Mouse (Mus musculus) adrenal gland, postnatal 14 days (tissue): ENCODE data around the gene Nup62. TPM values are rescaled to one million over a fixed set of nuclear protein-coding genes. Genes with fewer than 3 reads are reported as not detected.
A peak's percentile ranks its signal among the peaks of the same experiment; 100 is the strongest.
"Not testable (repeated sequence)": the region's sequence is repeated elsewhere in the genome, so short reads cannot be mapped to it uniquely, and the experiment has no call there.

Experiments used
- DNase-seq: peaks from one replicate; pipeline ENCODE4 v3.0.0; 2021; ENCODE audit warnings: mixed read lengths
- microRNA-seq, 2 experiments: library from miRNA; unstranded; fragments of <30 nt; microRNA quantifications; one replicate each; pipeline ENCODE4 v1.2.0; 2021
- total RNA-seq: library from RNA; stranded (reverse); gene quantifications from 2 replicates; pipeline ENCODE4 v1.2.3, GENCODE M21; 2021

Gene Nup62
- total RNA-seq, 1 experiment from 2014 or later = 45.7 TPM

- no peak for DNase-seq
Observed at GRCm38 (mm10) chr7:44863982-44864494, 48.1 kb downstream of the Nup62 start.

GRCm38 (mm10) chr7:44864595-44865542 is 49.0 kb downstream of the Nup62 start:
- DNase-seq = no peak

GRCm38 (mm10) chr7:44866276-44867009 is 50.6 kb downstream of the Nup62 start:
- peak; percentile 91 for DNase-seq

- DNase-seq = no peak
Observed at GRCm38 (mm10) chr7:44867010-44867702, 51.3 kb downstream of the Nup62 start.

GRCm38 (mm10) chr7:44867802-44868201 is 51.9 kb downstream of the Nup62 start:
- DNase-seq = no peak

GRCm38 (mm10) chr7:44868465-44868864 is 52.6 kb downstream of the Nup62 start:
- no peak for DNase-seq

- peak; percentile 83 for DNase-seq
Observed at GRCm38 (mm10) chr7:44868919-44869696, 53.2 kb downstream of the Nup62 start.

GRCm38 (mm10) chr7:44869697-44870528 is 54.0 kb downstream of the Nup62 start, which contains the start of gene Ptov1:
Gene Ptov1 (minus strand): TSS chr7:44869788.
- DNase-seq = peak; percentile 96

- DNase-seq = no peak
Observed at GRCm38 (mm10) chr7:44870614-44871013, 54.7 kb downstream of the Nup62 start.

- DNase-seq = no peak
Observed at GRCm38 (mm10) chr7:44871181-44871580, 55.3 kb downstream of the Nup62 start.

GRCm38 (mm10) chr7:44871774-44872173 is 55.9 kb downstream of the Nup62 start:
- not testable (repeated sequence) for DNase-seq

- no peak for DNase-seq
Observed at GRCm38 (mm10) chr7:44877833-44878232, 61.9 kb downstream of the Nup62 start.

Small RNA genes lying within 50 kb of the gene (microRNA-seq; reads per million reads assigned to microRNA genes)
- gene Mir707 = 0 reads per million in 2 experiments

Other genes with a start within 250 kb of the Nup62 start
- 2.0 and 10.4 TPM in 2 replicates for gene Napsa, start 243.7 kb upstream of the Nup62 start, total RNA-seq
- gene Kcnc3, start 225.4 kb upstream of the Nup62 start, total RNA-seq = 5.5 and 6.8 TPM in 2 replicates
- 3.9 and 5.1 TPM in 2 replicates for gene Myh14, start 145.2 kb upstream of the Nup62 start, total RNA-seq
- gene Izumo2, start 107.3 kb upstream of the Nup62 start, total RNA-seq = not detected in 2 replicates
- gene Vrk3, start 67.7 kb upstream of the Nup62 start, total RNA-seq = 34.3 and 52.4 TPM in 2 replicates
- 0.79 and 1.3 TPM in 2 replicates for gene Zfp473, start 65.0 kb upstream of the Nup62 start, total RNA-seq
- 2.0 and 13.8 TPM in 2 replicates for gene Il4i1, start 299 bp downstream of the Nup62 start, total RNA-seq
- gene Atf5, start 570 bp downstream of the Nup62 start, total RNA-seq = 147 and 165 TPM in 2 replicates
- 90.6 and 104 TPM in 2 replicates for gene Akt1s1, start 32.9 kb downstream of the Nup62 start, total RNA-seq
- gene Tbc1d17, start 33.0 kb downstream of the Nup62 start, total RNA-seq = 58.8 and 66.1 TPM in 2 replicates
- gene Pnkp, start 41.1 kb downstream of the Nup62 start, total RNA-seq = 35.2 and 45.1 TPM in 2 replicates
- 239 and 241 TPM in 2 replicates for gene Ptov1, start 53.7 kb downstream of the Nup62 start, total RNA-seq
- 75.3 and 87.2 TPM in 2 replicates for gene Med25, start 76.6 kb downstream of the Nup62 start, total RNA-seq
- gene Fuz, start 80.0 kb downstream of the Nup62 start, total RNA-seq = 23.5 and 24.8 TPM in 2 replicates
- gene Ap2a1, start 113.4 kb downstream of the Nup62 start, total RNA-seq = 81.2 and 83.2 TPM in 2 replicates
- not detected in 2 replicates for gene Tsks, start 127.1 kb downstream of the Nup62 start, total RNA-seq
- gene Cpt1c, start 158.8 kb downstream of the Nup62 start, total RNA-seq = 9.6 and 12.4 TPM in 2 replicates
- gene Prmt1, start 170.5 kb downstream of the Nup62 start, total RNA-seq = 224 and 250 TPM in 2 replicates
- gene Irf3, start 181.6 kb downstream of the Nup62 start, total RNA-seq = 95.1 and 108 TPM in 2 replicates
- 16.1 and 16.6 TPM in 2 replicates for gene Bcl2l12, start 182.6 kb downstream of the Nup62 start, total RNA-seq
- 76.3 and 77.2 TPM in 2 replicates for gene Scaf1, start 200.3 kb downstream of the Nup62 start, total RNA-seq
- gene Rras, start 201.9 kb downstream of the Nup62 start, total RNA-seq = 60.3 and 63.4 TPM in 2 replicates
- gene Prr12, start 236.8 kb downstream of the Nup62 start, total RNA-seq = 42.6 and 44.6 TPM in 2 replicates
- gene Nosip, start 246.3 kb downstream of the Nup62 start, total RNA-seq = 41.6 and 47.5 TPM in 2 replicates
- gene Prrg2, start 246.6 kb downstream of the Nup62 start, total RNA-seq = 16.0 and 16.3 TPM in 2 replicates